Mouse (Mus musculus) thymus, adult 2 months (tissue): ENCODE results near the gene Fndc3b.

Source experiments
- CTCF ChIP-seq: fragments of 200-500 bp; IDR thresholded peaks from 2 replicates; pipeline ENCODE4 v1.5.1; 2012; ENCODE audit warnings: mild to moderate bottlenecking, control low read depth, low read length, moderate library complexity, borderline replicate concordance; ENCODE audit not compliant: control insufficient read depth, poor library complexity, insufficient read depth; ENCODE audit errors: extremely low read depth
- POLR2A ChIP-seq: fragments of 200-500 bp; IDR thresholded peaks from 2 replicates; pipeline ENCODE4 v1.6.1; 2012; ENCODE audit warnings: mild to moderate bottlenecking, low read length, control low read depth, moderate library complexity; ENCODE audit not compliant: control insufficient read depth, poor library complexity, insufficient read depth; ENCODE audit errors: extremely low read depth

DNA sequence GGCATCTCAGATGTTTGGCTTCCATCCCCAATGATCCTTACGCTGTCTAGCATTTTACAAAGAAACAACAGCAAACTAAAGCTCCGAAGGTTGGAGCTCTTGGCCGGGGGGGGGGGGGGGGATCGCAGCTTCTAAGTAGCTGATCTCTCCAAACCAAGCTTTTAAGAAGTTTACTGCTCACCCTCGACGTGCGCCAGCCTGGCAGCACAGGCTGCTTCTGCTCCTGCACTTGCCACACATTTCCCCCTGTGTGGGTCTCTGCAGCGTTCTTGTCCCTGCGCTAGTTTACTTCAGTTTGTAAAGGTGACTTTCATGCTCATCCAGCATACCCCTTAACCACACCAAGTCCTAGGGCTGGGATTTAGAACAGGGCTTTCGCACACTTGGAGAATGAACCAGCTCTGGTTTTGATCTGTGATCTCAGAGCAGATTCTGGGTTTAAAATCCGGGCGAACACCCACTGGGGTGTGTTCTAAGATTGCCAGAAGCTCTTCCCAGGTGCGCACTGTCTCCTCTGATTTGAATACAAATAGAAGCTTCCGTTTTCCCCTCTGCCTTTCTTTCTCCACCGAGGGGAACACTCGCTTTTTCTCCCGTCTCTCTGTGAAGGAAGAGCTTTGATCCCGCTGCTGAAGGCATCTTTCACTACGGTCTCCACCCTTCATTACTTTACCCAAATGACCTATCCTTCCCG, 340.4 kb downstream of the Fndc3b start:
- TF ChIP-seq CTCF = no peak
- no peak for TF ChIP-seq POLR2A
